Mouse (Mus musculus): Measurements from ENCODE around the gene Cln5.

- no peak for TF ChIP-seq TAL1 (IDR thresholded peaks at IDR 0.05; ENCODE audit: low read length)
- no peak for TF ChIP-seq GATA1 (IDR thresholded peaks at IDR 0.05; ENCODE audit: low read length)
These were observed 25.8 kb downstream of the Cln5 start for GRCm38 (mm10) chr14:103095826-103096225.

Data from erythroblast, embryonic 14.5 days (primary cell).